Mouse (Mus musculus): Measurements from ENCODE around the gene Esrrg. TPM values are rescaled to one million over a fixed set of nuclear protein-coding genes. Genes with fewer than 3 reads are reported as not detected.

Esrrg gene
- polyA plus RNA-seq, 1 experiment from 2014 or later = 34.5 TPM

DNA sequence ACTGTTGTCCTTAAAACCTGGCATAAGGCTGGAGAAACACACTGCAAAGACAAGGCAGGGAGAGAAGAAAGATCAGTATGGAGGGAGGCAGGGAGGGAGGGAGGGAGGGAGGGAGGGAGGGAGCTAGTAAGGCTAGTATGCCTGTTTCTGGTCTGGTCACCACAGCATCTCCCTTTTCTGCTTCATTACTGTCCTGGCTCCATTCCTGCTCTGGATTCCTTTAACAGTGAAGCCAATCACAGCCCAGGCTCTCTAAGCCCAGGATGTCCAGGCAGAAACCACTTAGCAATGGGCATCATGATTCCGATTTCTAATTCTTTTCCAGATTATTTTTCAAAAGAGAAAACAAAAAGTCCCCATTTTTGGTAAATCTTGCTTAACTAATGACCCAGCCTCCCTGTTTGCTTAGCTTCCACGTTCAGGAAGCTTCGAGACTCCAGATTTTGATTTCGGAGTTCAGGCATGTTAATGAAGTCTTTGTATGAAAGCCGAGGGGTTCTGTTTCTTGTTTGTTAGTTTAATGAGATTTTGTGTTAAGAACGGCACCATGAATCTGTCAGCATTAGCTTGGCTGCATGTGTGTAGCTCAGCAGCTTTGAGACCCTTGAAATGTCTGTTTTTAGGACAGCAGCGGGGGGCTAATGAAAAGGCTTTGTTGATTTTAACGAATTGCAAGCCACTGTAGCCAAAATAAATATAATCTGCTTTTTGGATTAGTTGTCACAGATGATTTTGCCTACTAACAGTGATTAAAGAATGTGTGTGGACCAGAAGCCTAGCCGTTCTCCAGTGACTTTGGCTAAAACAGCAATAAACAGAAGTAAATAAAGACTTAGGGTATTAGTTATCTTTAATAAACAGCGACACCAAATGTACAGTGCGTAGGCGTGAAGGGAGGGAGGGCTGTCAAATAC is 199.1 kb downstream of the Esrrg start:
- no peaks in the 10 kb centered on the region for H3K36me3 ChIP-seq (ENCODE audit: control insufficient read depth, insufficient read depth, low read length)
- no peak overlapping the region for H3K27ac ChIP-seq (replicated peaks; ENCODE audit: low read depth, low read length)
- DNase-seq (peak; percentile 53), ATAC-seq (ENCODE audit: low FRiP score, low TSS enrichment) (no peak)
- no peak overlapping the region for H3K9ac ChIP-seq (replicated peaks; ENCODE audit: low read length)
- no peak overlapping the region; the same call in 1 of the 2 replicates for H3K4me2 ChIP-seq (ENCODE audit: low read length)
- H3K9me3 ChIP-seq (ENCODE audit: control insufficient read depth, low read length) = no peaks in the 10 kb centered on the region
- H3K27me3 ChIP-seq (ENCODE audit: control insufficient read depth, insufficient read depth, low read length) = no peaks in the 10 kb centered on the region
- no peak overlapping the region for H3K4me3 ChIP-seq (replicated peaks; ENCODE audit: low read depth, low read length)
- WGBS = 38% methylated on average over 12 of the region's 12 CpGs
- peaks cover 21% of the 10 kb centered on the region for H3K4me1 ChIP-seq (ENCODE audit: control insufficient read depth, insufficient read depth, low read length)

GRCm38 (mm10) chr1:187808391-187808922 is 199.9 kb downstream of the Esrrg start:
- Histone ChIP-seq H3K9me3 (ENCODE audit: control insufficient read depth, low read length) (no peaks in the 10 kb centered on the region), H3K27me3 (ENCODE audit: control insufficient read depth, insufficient read depth, low read length) (no peaks in the 10 kb centered on the region), H3K4me3 (replicated peaks; ENCODE audit: low read depth, low read length) (no peak overlapping the region), H3K4me1 (ENCODE audit: control insufficient read depth, insufficient read depth, low read length) (peaks cover 21% of the 10 kb centered on the region), H3K9ac (replicated peaks; ENCODE audit: low read length) (no peak overlapping the region), H3K36me3 (ENCODE audit: control insufficient read depth, insufficient read depth, low read length) (no peaks in the 10 kb centered on the region), H3K4me2 (ENCODE audit: low read length) (no peak overlapping the region), H3K27ac (replicated peaks; ENCODE audit: low read depth, low read length) (no peak overlapping the region)
- WGBS = 60% methylated on average over 5 of the region's 5 CpGs
- ATAC-seq (ENCODE audit: low FRiP score, low TSS enrichment) = no peak
- no peak for DNase-seq

GRCm38 (mm10) chr1:187809546-187809945 is 201.0 kb downstream of the Esrrg start:
- no peaks in the 10 kb centered on the region for H3K27me3 ChIP-seq (ENCODE audit: control insufficient read depth, insufficient read depth, low read length)
- no peak overlapping the region for H3K27ac ChIP-seq (replicated peaks; ENCODE audit: low read depth, low read length)
- no peak overlapping the region for H3K4me3 ChIP-seq (replicated peaks; ENCODE audit: low read depth, low read length)
- peaks cover 18% of the 10 kb centered on the region for H3K4me1 ChIP-seq (ENCODE audit: control insufficient read depth, insufficient read depth, low read length)
- H3K36me3 ChIP-seq (ENCODE audit: control insufficient read depth, insufficient read depth, low read length) = no peaks in the 10 kb centered on the region
- H3K4me2 ChIP-seq (ENCODE audit: low read length) = no peak overlapping the region
- no peak overlapping the region for H3K9ac ChIP-seq (replicated peaks; ENCODE audit: low read length)
- no peaks in the 10 kb centered on the region for H3K9me3 ChIP-seq (ENCODE audit: control insufficient read depth, low read length)
- DNase-seq (no peak), ATAC-seq (ENCODE audit: low FRiP score, low TSS enrichment) (no peak)
- 91% methylated on average over 3 of the region's 3 CpGs for WGBS

GRCm38 (mm10) chr1:187819406-187819805 is 210.8 kb downstream of the Esrrg start:
- 94% methylated on average over 5 of the region's 5 CpGs for WGBS
- no peak for ATAC-seq (ENCODE audit: low FRiP score, low TSS enrichment)
- no peaks in the 10 kb centered on the region for H3K36me3 ChIP-seq (ENCODE audit: control insufficient read depth, insufficient read depth, low read length)
- no peak overlapping the region for H3K9ac ChIP-seq (replicated peaks; ENCODE audit: low read length)
- H3K4me2 ChIP-seq (ENCODE audit: low read length) = no peak overlapping the region
- no peak overlapping the region for H3K4me3 ChIP-seq (replicated peaks; ENCODE audit: low read depth, low read length)
- H3K27me3 ChIP-seq (ENCODE audit: control insufficient read depth, insufficient read depth, low read length) = no peaks in the 10 kb centered on the region
- no peaks in the 10 kb centered on the region for H3K9me3 ChIP-seq (ENCODE audit: control insufficient read depth, low read length)
- H3K4me1 ChIP-seq (ENCODE audit: control insufficient read depth, insufficient read depth, low read length) = no peaks in the 10 kb centered on the region
- DNase-seq = no peak
- no peak overlapping the region for H3K27ac ChIP-seq (replicated peaks; ENCODE audit: low read depth, low read length)

GRCm38 (mm10) chr1:187821368-187821811 is 212.8 kb downstream of the Esrrg start:
- Histone ChIP-seq H3K27me3 (ENCODE audit: control insufficient read depth, insufficient read depth, low read length) (no peaks in the 10 kb centered on the region), H3K36me3 (ENCODE audit: control insufficient read depth, insufficient read depth, low read length) (no peaks in the 10 kb centered on the region), H3K9ac (replicated peaks; ENCODE audit: low read length) (no peak overlapping the region), H3K4me2 (ENCODE audit: low read length) (no peak overlapping the region), H3K4me1 (ENCODE audit: control insufficient read depth, insufficient read depth, low read length) (no peaks in the 10 kb centered on the region), H3K4me3 (replicated peaks; ENCODE audit: low read depth, low read length) (no peak overlapping the region), H3K9me3 (ENCODE audit: control insufficient read depth, low read length) (no peaks in the 10 kb centered on the region), H3K27ac (replicated peaks; ENCODE audit: low read depth, low read length) (no peak overlapping the region)
- 68% methylated on average over 13 of the region's 13 CpGs for WGBS
- ATAC-seq (ENCODE audit: low FRiP score, low TSS enrichment) (no peak), DNase-seq (no peak)

GRCm38 (mm10) chr1:187823351-187823750 is 214.8 kb downstream of the Esrrg start:
- no peak overlapping the region for H3K9ac ChIP-seq (replicated peaks; ENCODE audit: low read length)
- ATAC-seq (ENCODE audit: low FRiP score, low TSS enrichment) (no peak), DNase-seq (no peak)
- H3K27me3 ChIP-seq (ENCODE audit: control insufficient read depth, insufficient read depth, low read length) = no peaks in the 10 kb centered on the region
- no peak overlapping the region for H3K4me2 ChIP-seq (ENCODE audit: low read length)
- WGBS = 77% methylated on average over 5 of the region's 5 CpGs
- no peaks in the 10 kb centered on the region for H3K4me1 ChIP-seq (ENCODE audit: control insufficient read depth, insufficient read depth, low read length)
- H3K27ac ChIP-seq (replicated peaks; ENCODE audit: low read depth, low read length) = no peak overlapping the region
- H3K4me3 ChIP-seq (replicated peaks; ENCODE audit: low read depth, low read length) = no peak overlapping the region
- H3K36me3 ChIP-seq (ENCODE audit: control insufficient read depth, insufficient read depth, low read length) = no peaks in the 10 kb centered on the region
- no peaks in the 10 kb centered on the region for H3K9me3 ChIP-seq (ENCODE audit: control insufficient read depth, low read length)

- H3K36me3 ChIP-seq (ENCODE audit: control insufficient read depth, insufficient read depth, low read length) = no peaks in the 10 kb centered on the region
- ATAC-seq (ENCODE audit: low FRiP score, low TSS enrichment) = no peak
- H3K27ac ChIP-seq (replicated peaks; ENCODE audit: low read depth, low read length) = no peak overlapping the region
- H3K9me3 ChIP-seq (ENCODE audit: control insufficient read depth, low read length) = no peaks in the 10 kb centered on the region
- no peak overlapping the region for H3K4me2 ChIP-seq (ENCODE audit: low read length)
- no peak for DNase-seq
- 76% methylated on average over 9 of the region's 9 CpGs for WGBS
- no peaks in the 10 kb centered on the region; the same call in 1 of the 2 replicates for H3K4me1 ChIP-seq (ENCODE audit: control insufficient read depth, insufficient read depth, low read length)
- H3K4me3 ChIP-seq (replicated peaks; ENCODE audit: low read depth, low read length) = no peak overlapping the region
- H3K9ac ChIP-seq (replicated peaks; ENCODE audit: low read length) = no peak overlapping the region
- H3K27me3 ChIP-seq (ENCODE audit: control insufficient read depth, insufficient read depth, low read length) = no peaks in the 10 kb centered on the region
Measured at GRCm38 (mm10) chr1:187825421-187826097, 217.0 kb downstream of the Esrrg start.

DNA sequence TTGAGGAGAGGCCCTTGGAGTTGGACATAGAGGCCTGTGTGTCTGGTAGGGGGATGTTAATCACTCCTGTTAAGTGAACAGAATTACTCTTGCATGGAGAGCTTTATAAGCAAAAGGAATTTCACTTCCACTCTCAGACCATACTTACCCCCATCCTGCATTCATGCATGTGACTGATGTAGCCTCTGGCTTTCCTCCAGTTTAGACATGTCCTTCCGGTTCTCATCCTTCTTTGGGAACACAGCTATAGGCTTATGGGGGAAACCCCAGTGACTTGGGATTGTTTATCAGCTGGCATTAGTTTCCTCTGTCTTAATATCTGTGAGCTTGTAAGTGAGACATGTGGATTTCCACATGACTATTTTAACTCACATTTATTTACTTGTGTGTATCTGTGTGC is 217.5 kb downstream of the Esrrg start:
- no peak for DNase-seq
- H3K36me3 ChIP-seq (ENCODE audit: control insufficient read depth, insufficient read depth, low read length) = no peaks in the 10 kb centered on the region
- H3K4me2 ChIP-seq (ENCODE audit: low read length) = no peak overlapping the region
- WGBS = 94% methylated on average over 1 of the region's 1 CpGs
- no peak overlapping the region for H3K27ac ChIP-seq (replicated peaks; ENCODE audit: low read depth, low read length)
- H3K4me3 ChIP-seq (replicated peaks; ENCODE audit: low read depth, low read length) = no peak overlapping the region
- no peak for ATAC-seq (ENCODE audit: low FRiP score, low TSS enrichment)
- no peaks in the 10 kb centered on the region for H3K27me3 ChIP-seq (ENCODE audit: control insufficient read depth, insufficient read depth, low read length)
- H3K9ac ChIP-seq (replicated peaks; ENCODE audit: low read length) = no peak overlapping the region
- no peaks in the 10 kb centered on the region for H3K9me3 ChIP-seq (ENCODE audit: control insufficient read depth, low read length)
- no peaks in the 10 kb centered on the region; the same call in 1 of the 2 replicates for H3K4me1 ChIP-seq (ENCODE audit: control insufficient read depth, insufficient read depth, low read length)
